Mouse (Mus musculus) embryonic facial prominence, embryonic 15.5 days (tissue): Measurements from ENCODE around the gene Plekha6. TPM values are rescaled to one million over a fixed set of nuclear protein-coding genes. Genes with fewer than 3 reads are reported as not detected.

ENCODE experiments used
- ATAC-seq: fragments of 200-750 bp; cut with Nextera tagmentation; 2 replicates; pipeline ENCODE4 v1.8.0; 2017; ENCODE audit warnings: low read depth, moderate TSS enrichment; ENCODE audit not compliant: insufficient number of reproducible peaks, low FRiP score, low TSS enrichment
- H3K27ac ChIP-seq: fragments of 300-500 bp; sonication (generic); replicated peaks from 2 replicates; pipeline ENCODE4 v1.5.1; 2015; ENCODE audit warnings: mild to moderate bottlenecking, inconsistent platforms
- H3K27me3 ChIP-seq: fragments of 300-500 bp; sonication (generic); 2 replicates; pipeline ENCODE4 v1.6.1; 2015; ENCODE audit warnings: inconsistent platforms
- H3K36me3 ChIP-seq: fragments of 300-500 bp; sonication (generic); 2 replicates; pipeline ENCODE4 v1.6.1; 2015; ENCODE audit warnings: mild to moderate bottlenecking, inconsistent platforms
- H3K4me1 ChIP-seq: fragments of 300-500 bp; sonication (generic); 2 replicates; pipeline ENCODE4 v1.6.1; 2015; ENCODE audit warnings: inconsistent platforms
- H3K4me2 ChIP-seq: fragments of 300-500 bp; sonication (generic); replicated peaks from 2 replicates; pipeline ENCODE4 v1.6.1; 2015; ENCODE audit warnings: mild to moderate bottlenecking, inconsistent platforms
- H3K4me3 ChIP-seq: fragments of 300-500 bp; sonication (generic); replicated peaks from 2 replicates; pipeline ENCODE4 v1.5.1; 2015; ENCODE audit warnings: mild to moderate bottlenecking, inconsistent platforms
- H3K9ac ChIP-seq: fragments of 300-500 bp; sonication (generic); 2 replicates; pipeline ENCODE4 v1.6.1; 2015; ENCODE audit warnings: inconsistent platforms
- H3K9me3 ChIP-seq: fragments of 300-500 bp; sonication (generic); replicated peaks from 2 replicates; pipeline ENCODE4 v1.6.1; 2016; ENCODE audit warnings: inconsistent platforms
- WGBS: fragments of 180-500 bp; shearing (Covaris S2); methylation state at CpG from one replicate; pipeline ENCODE4 v1.1.7; 2015; 5-methylcytosine and 5-hydroxymethylcytosine counted together
- polyA plus RNA-seq: library from polyadenylated mRNA; unstranded; fragments of >200 nt; fragmentation: Nextera tagmentation; extraction: Ambion mirVana; gene quantifications from 2 replicates; pipeline ENCODE4 v1.2.1, GENCODE M21; 2015

Gene Plekha6
- polyA plus RNA-seq, 1 experiment from 2014 or later, result 7.2 TPM

DNA sequence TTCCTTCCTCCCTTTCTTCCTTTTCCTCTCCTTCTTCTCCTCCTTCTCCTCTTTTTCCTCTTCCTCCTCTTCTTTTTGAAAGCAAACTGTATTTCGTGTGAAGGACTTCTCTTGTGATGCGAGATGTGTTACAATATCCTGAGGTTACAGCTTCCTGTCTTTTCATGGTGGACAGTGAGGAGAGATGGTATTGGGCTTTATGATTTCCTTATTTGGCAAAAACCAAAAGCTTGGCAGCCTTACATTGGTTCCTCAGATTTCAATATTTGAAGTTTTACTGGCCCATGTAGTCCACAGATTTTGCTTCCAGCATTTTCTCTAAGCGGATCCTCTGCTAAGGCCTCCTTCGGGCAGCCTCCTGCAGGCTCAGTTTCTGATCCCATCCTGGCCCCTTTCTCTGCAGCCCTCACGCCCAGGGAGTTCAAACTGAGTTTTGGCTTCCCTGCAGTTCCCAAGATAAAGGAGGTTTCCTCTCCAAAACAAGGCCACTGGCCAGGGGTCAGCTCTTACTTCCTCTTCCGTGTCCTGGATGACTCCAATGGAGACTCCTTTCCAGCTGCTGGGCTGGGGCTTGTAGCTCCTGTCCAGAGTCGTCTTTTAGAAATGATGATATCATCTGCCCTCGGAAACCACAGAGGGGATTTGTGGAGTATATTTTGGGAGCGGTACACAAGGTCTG, 64.9 kb downstream of the Plekha6 start:
- peaks cover 50% of the 10 kb centered on the region for H3K4me1 ChIP-seq
- H3K4me3 ChIP-seq, result no peak overlapping the region
- H3K4me2 ChIP-seq, result no peak overlapping the region
- H3K9ac ChIP-seq, result no peak overlapping the region
- no peaks in the 10 kb centered on the region for H3K9me3 ChIP-seq
- ATAC-seq, result no peak
- H3K27ac ChIP-seq, result peak overlapping the region; percentile 58; the same call in 1 of the 2 replicates
- 53% methylated on average over 9 of the region's 9 CpGs for WGBS
- no peaks in the 10 kb centered on the region for H3K27me3 ChIP-seq
- H3K36me3 ChIP-seq, result no peaks in the 10 kb centered on the region

DNA sequence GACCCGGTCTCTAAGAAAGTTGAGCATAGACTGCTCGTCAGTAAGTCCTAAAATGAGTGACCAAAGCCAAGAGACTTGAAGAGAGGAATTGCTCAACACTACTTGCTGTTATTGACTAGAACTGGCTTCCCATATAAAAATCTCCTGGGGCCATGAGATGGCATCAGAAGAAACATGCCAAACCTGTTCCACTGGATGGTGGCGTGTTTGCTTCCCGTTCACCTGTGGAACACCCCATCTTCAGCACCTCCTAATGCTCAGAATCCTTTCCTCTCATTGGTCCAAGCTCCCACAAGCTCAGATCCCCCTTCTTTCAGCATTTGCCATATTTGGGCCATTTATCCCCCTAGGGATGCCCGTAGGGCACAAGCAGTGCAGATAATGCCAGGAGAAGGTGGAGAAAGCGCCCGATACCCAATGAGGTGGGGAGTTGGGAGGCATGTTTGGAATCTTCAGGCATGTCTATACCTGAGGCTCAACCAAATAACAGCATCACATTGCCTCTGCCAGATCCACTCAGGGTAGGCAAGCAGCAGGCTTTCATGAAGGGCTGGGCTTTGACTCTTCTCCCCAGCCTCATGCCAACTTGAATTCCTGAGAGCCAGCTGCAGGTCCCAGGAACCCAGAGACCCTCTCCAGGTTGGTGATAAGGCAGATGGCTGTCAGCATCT, 67.6 kb downstream of the Plekha6 start:
- H3K36me3 ChIP-seq, result no peaks in the 10 kb centered on the region
- H3K4me2 ChIP-seq, result peak overlapping the region; percentile 6; the same call in 1 of the 2 replicates
- no peak overlapping the region for H3K9ac ChIP-seq
- no peaks in the 10 kb centered on the region for H3K27me3 ChIP-seq
- peak overlapping the region; percentile 61; the same call in 1 of the 2 replicates for H3K27ac ChIP-seq
- no peak for ATAC-seq
- no peaks in the 10 kb centered on the region for H3K9me3 ChIP-seq
- WGBS, result 75% methylated on average over 7 of the region's 7 CpGs
- no peak overlapping the region for H3K4me3 ChIP-seq
- H3K4me1 ChIP-seq, result peaks cover 49% of the 10 kb centered on the region

DNA sequence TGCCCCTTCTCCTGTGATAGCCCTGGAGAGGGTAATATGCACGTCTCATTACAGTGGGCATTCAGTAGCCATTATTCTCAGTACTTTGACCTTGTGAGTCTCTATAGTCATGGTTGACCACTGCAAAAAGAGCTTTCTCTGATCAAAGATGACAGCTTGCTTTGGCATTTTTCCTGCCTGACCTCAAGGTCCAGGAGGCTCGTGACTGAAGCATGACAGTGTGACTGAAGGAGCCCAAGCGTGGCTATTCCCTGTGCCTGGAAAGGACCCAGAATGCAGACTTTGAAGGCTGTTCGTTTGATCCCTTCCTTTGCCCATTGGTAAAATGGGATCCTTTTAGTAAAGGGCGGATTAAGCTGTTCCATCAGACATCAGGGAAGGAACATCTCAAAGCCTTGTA, 71.9 kb downstream of the Plekha6 start:
- Histone ChIP-seq H3K36me3 (no peaks in the 10 kb centered on the region), H3K9me3 (no peaks in the 10 kb centered on the region), H3K27ac (no peak overlapping the region), H3K27me3 (no peaks in the 10 kb centered on the region), H3K4me1 (peaks cover 60% of the 10 kb centered on the region), H3K4me3 (no peak overlapping the region), H3K9ac (no peak overlapping the region), H3K4me2 (no peak overlapping the region)
- WGBS, result 73% methylated on average over 5 of the region's 5 CpGs
- no peak for ATAC-seq

DNA sequence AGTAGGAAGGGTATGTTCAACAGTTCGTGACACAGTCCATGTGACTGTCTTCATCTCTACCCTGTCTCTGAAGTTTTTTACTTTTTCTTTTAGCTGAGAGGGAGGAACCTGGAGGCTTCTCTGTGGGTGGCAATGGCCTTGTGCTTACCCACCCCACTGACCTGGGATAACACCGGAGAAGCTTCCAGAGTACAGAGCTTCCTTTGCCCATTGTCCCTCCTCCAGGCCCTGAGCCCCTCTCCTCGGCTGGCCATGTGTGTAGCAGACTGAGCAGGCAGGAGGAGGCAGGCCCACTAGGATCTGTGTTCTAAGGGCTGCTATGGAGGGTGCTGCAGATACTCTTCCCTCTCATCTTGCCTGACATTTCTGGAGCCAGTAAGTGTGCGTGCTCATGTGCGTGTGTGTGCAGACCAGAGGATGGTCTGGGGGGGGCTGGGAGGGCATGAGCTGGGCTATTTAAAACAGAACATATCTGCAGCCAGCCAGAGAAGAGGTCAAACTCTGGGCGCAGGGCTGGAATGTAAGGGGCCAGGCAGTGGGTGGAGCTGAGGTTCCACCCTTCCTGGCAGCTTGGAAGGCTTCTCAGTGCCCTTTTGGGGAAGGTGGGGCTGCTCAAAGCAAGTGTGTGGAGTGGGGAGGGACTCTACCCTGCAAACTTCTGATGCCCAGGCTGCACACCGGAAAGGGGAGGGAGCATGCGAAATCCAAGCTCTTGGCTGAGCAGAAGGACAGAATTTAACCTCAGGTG, 72.9 kb downstream of the Plekha6 start:
- peak; percentile 83 for ATAC-seq
- Histone ChIP-seq H3K4me2 (0 out of 2 replicates have a peak overlapping the region, but pooled peaks have one; percentile 12), H3K4me3 (no peak overlapping the region), H3K9ac (no peak overlapping the region), H3K9me3 (no peaks in the 10 kb centered on the region), H3K4me1 (peaks cover 66% of the 10 kb centered on the region), H3K27me3 (no peaks in the 10 kb centered on the region), H3K36me3 (no peaks in the 10 kb centered on the region), H3K27ac (peak overlapping the region; percentile 78)
- WGBS, result 19% methylated on average over 8 of the region's 8 CpGs

DNA sequence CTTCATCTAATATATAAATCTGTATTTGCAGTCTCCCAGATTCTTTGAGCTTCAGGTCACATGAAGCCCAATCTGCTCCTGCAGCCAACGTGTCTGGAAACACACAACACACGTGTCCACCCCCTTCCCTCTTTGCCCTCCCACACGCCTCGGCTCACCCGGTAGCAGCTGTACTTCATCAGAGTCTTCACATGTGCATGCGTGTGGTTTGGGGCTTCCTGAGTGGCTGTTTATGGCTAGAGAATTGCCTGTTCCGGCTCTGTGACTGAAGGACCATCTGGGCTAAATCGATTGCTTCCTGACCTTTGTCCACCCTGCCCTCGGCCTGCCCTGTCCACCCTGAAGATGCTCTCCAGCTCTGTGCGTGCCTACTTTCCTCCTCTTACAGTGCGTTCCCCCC, 73.7 kb downstream of the Plekha6 start:
- H3K9ac ChIP-seq, result no peak overlapping the region
- no peaks in the 10 kb centered on the region for H3K9me3 ChIP-seq
- no peaks in the 10 kb centered on the region for H3K27me3 ChIP-seq
- 0 out of 2 replicates have a peak, but pooled peaks have one; percentile 51 for ATAC-seq
- H3K4me2 ChIP-seq, result no peak overlapping the region; the same call in 1 of the 2 replicates
- H3K4me1 ChIP-seq, result peaks cover 60% of the 10 kb centered on the region
- H3K4me3 ChIP-seq, result no peak overlapping the region
- no peaks in the 10 kb centered on the region for H3K36me3 ChIP-seq
- WGBS, result 18% methylated on average over 11 of the region's 11 CpGs
- peak overlapping the region; percentile 72 for H3K27ac ChIP-seq

DNA sequence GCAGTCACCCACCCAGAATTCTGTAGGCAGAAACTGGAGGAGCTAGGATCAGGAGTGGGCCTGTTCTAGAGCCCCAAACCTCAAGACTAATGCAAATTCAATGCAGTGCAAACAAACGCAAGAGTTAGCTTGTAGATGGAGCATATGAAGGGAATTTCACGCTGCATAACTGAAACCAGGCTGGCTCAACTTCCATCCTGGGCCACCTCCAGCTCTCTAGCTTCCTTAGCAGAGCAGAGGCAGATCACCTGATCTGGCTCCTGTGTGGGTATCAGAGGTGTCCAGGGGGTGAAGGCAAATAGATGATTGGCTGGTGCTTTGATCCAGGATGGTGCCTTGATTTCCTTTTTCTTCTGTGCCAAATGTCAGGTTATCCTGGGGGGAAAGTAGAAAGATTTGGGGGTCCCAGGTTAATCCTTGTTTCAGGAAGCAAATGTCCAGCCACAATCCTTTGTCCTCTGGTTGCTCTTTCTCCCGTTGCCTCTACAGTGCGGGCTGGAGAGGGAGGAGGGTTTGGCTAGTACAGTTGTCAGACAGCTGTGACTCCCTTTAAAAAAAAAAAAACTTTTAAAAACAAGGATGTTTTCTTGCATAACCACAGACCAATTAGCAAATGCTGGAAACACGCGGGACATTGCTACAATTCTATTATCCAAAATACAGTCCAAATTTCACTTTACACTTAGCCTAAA, 75.3 kb downstream of the Plekha6 start:
- H3K4me1 ChIP-seq, result peaks cover 55% of the 10 kb centered on the region
- H3K9me3 ChIP-seq, result no peaks in the 10 kb centered on the region
- H3K4me3 ChIP-seq, result no peak overlapping the region
- WGBS, result 24% methylated on average over 6 of the region's 6 CpGs
- no peaks in the 10 kb centered on the region for H3K27me3 ChIP-seq
- H3K36me3 ChIP-seq, result no peaks in the 10 kb centered on the region
- peak; percentile 56 for ATAC-seq
- peak overlapping the region; percentile 61 for H3K27ac ChIP-seq
- H3K9ac ChIP-seq, result no peak overlapping the region
- 0 out of 2 replicates have a peak overlapping the region, but pooled peaks have one; percentile 1 for H3K4me2 ChIP-seq

DNA sequence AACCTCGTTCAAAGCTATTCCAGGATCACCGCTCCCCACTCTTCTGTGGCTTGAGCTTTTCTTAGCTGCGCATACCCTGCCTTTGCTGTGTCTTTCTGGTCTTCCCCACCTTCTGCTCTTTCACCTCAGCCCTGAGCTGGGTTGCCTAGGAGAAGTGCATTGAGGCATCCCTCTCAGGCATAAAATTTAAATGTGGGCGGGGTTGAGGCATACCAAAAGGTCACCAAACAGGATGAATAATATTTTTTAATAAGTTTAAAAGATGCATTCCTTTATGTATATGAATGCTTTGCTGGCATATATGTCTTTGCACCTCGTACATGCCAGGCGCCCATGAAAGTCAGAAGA, 75.8 kb downstream of the Plekha6 start:
- Histone ChIP-seq H3K4me1 (peaks cover 59% of the 10 kb centered on the region), H3K9ac (no peak overlapping the region), H3K4me3 (no peak overlapping the region), H3K4me2 (no peak overlapping the region), H3K27ac (peak overlapping the region; percentile 61), H3K27me3 (no peaks in the 10 kb centered on the region), H3K9me3 (no peaks in the 10 kb centered on the region), H3K36me3 (no peaks in the 10 kb centered on the region)
- ATAC-seq, result no peak
- 57% methylated on average over 6 of the region's 6 CpGs for WGBS

DNA sequence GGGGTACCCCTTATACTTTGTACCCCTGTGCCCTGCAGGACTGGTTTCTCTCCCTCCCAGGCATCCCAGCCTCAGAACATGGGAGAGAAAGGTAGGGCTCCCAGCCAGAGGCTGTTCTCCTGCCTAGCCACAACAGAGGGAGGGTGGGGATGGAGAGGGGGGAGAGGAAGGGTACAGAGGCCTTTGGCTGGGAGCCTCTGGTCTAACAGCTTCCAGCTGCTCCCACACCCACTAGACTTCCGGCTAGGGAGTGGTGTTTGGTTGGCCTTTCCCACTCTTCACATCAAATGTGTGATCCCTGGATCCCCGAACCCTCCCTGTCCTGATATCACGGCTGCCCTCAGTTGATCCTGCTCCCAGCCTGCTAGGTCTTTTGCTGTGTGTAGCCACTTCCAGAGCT, 76.9 kb downstream of the Plekha6 start:
- 40% methylated on average over 3 of the region's 3 CpGs for WGBS
- Histone ChIP-seq H3K9me3 (no peaks in the 10 kb centered on the region), H3K9ac (no peak overlapping the region), H3K27ac (no peak overlapping the region), H3K27me3 (no peaks in the 10 kb centered on the region), H3K4me1 (peaks cover 68% of the 10 kb centered on the region), H3K4me3 (no peak overlapping the region), H3K36me3 (no peaks in the 10 kb centered on the region), H3K4me2 (no peak overlapping the region)
- no peak for ATAC-seq

DNA sequence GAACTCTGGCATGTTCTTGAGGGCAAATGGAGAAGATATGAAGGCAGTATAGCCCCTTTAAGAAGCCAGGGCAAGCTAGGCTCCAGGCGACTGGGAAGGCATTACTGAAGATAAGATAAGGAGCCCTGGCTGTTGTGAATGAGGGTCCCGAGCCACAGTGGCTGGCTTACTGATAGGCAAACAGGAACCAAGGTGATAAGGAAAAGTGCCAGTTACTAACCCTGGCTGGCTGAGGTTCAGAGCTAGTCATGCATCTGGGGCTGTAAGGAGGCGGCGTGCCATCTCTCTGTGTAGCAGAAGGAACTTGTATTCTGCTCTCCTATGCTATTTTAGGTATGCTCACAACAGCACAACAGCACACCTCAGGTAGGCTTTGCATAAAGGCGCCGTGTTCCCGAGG, 80.7 kb downstream of the Plekha6 start:
- Histone ChIP-seq H3K9ac (no peak overlapping the region), H3K27ac (peak overlapping the region; percentile 39; the same call in 1 of the 2 replicates), H3K9me3 (no peaks in the 10 kb centered on the region), H3K4me2 (no peak overlapping the region), H3K27me3 (no peaks in the 10 kb centered on the region), H3K36me3 (no peaks in the 10 kb centered on the region), H3K4me3 (no peak overlapping the region), H3K4me1 (peaks cover 52% of the 10 kb centered on the region)
- no peak for ATAC-seq
- WGBS, result 74% methylated on average over 7 of the region's 7 CpGs

DNA sequence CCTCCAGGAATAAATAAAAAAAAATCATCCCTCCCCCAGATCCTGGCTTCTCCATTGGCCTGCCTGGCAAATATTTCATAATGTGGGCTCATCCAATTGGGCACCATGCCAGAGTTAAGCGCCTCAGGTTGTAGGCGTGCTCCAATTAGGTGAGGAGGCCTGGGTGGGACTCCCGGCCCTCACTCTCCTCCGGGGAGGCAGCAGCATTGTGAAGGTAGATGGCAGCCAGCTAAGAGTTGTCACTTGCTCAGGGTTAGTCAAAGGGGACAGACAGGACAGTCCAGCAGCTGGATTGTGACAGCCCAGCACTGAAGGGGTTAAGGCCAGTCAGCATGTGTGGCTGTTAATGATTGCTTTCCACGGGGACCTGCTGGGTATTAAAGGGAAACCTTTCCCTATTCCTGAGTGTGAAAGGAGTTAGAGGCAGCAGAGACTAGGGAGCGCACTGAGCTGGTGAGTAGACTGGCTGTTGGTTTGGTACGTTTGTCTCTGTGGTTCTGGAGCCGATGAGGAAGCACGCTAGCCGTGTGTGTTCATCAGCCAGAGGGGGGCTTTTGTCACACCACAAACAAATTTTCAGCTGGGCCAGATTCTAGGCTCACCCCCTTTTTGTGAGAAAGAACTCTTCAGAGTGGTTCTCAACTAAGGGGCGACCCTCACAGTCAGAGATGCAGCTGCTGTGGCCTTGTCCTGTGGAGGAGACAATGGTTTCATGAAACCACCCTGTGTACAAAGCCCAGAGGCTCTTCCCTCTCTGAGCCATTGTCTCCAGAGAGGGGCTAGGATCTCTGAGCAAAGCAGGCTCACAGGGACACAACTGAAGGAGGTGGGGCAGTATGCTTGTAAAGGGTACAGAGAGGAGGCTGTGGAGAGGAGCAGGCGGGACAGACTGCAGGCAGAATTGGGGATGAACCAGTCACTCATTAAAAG, 81.9 kb downstream of the Plekha6 start:
- peak overlapping the region; percentile 6; the same call in 1 of the 2 replicates for H3K4me2 ChIP-seq
- no peaks in the 10 kb centered on the region for H3K27me3 ChIP-seq
- H3K4me1 ChIP-seq, result peaks cover 42% of the 10 kb centered on the region
- no peaks in the 10 kb centered on the region for H3K36me3 ChIP-seq
- no peak overlapping the region for H3K9ac ChIP-seq
- WGBS, result 29% methylated on average over 12 of the region's 12 CpGs
- no peaks in the 10 kb centered on the region for H3K9me3 ChIP-seq
- ATAC-seq, result 0 out of 2 replicates have a peak, but pooled peaks have one; percentile 46
- H3K27ac ChIP-seq, result peak overlapping the region; percentile 48
- 0 out of 2 replicates have a peak overlapping the region, but pooled peaks have one; percentile 0 for H3K4me3 ChIP-seq
